8 mouse cellular contexts compared by ENCODE assay signal in genomic region chr13:104947958-104948357, GRCm38 (mm10).
DNase-seq lines count a peak whose midpoint lies in the region; ATAC-seq and TF ChIP-seq lines count a peak whose summit lies in the region.

No protein-coding gene starts in this region.

- H3K4me3 ChIP-seq in gastrocnemius, adult 2 months: no peak overlapping the region
- H3K4me3 ChIP-seq in hindbrain, embryonic 16.5 days (ENCODE audit: low read length): no peak overlapping the region

- H3K9ac ChIP-seq in hindbrain, embryonic 16.5 days (ENCODE audit: low read depth, low read length): 0 out of 2 replicates have a peak overlapping the region, but pooled peaks have one; percentile 32

- TF ChIP-seq CTCF in gastrocnemius, adult 2 months (IDR thresholded peaks at IDR 0.05): peak; percentile 85

- peak; percentile 93 for ATAC-seq in hindbrain, embryonic 16.5 days

- H3K27ac ChIP-seq in gastrocnemius, adult 2 months: no peak overlapping the region
- H3K27ac ChIP-seq in hindbrain, embryonic 16.5 days (ENCODE audit: low read depth, low read length): no peak overlapping the region

- intact Hi-C loops in gastrocnemius, adult 2 months (cut with DNase I): loop anchor here (5.0 kb wide), 1 partner anchor 274 kb away; no protein-coding TSS in a partner anchor

- WGBS in hindbrain, embryonic 16.5 days: under 1% methylated on average over 7 of the region's 7 CpGs

- no peaks in the 10 kb centered on the region for H3K4me1 ChIP-seq in hindbrain, embryonic 16.5 days (ENCODE audit: control insufficient read depth, insufficient read depth, low read depth, low read length)

- H3K4me2 ChIP-seq in hindbrain, embryonic 16.5 days (ENCODE audit: low read length): peak overlapping the region; percentile 48

- no peaks in the 10 kb centered on the region for H3K27me3 ChIP-seq in hindbrain, embryonic 16.5 days (replicated peaks; ENCODE audit: control insufficient read depth, insufficient read depth, low read length)

- DNase-seq in WW6 (ENCODE audit: low read depth, low spot score): peak; percentile 60
- peak; percentile 76 to 87 for DNase-seq in cerebellum, postnatal 36 days
- peak; percentile 67 for DNase-seq in gastrocnemius, adult 2 months
- peak; percentile 66 to 75 for DNase-seq in layer of hippocampus, postnatal 36 days
- peak; percentile 31 to 79 for DNase-seq in lung, postnatal 4 days
- peak; percentile 91 for DNase-seq in right cerebral cortex, adult 2 months (ENCODE audit: low spot score in 2 of 2)
- peak; percentile 62 for DNase-seq in urinary bladder, postnatal 25 days (ENCODE audit: low spot score)

- no peaks in the 10 kb centered on the region for H3K9me3 ChIP-seq in hindbrain, embryonic 16.5 days (ENCODE audit: control insufficient read depth, low read length)

- H3K36me3 ChIP-seq in hindbrain, embryonic 16.5 days (ENCODE audit: control insufficient read depth, insufficient read depth, low read length): no peaks in the 10 kb centered on the region
